ENCODE assay signal across 10 mouse cellular contexts in genomic region chr11:101200986-101201385, GRCm38 (mm10). TPM values are rescaled to one million over a fixed set of nuclear protein-coding genes. Genes with fewer than 3 reads are reported as not detected.
DNase-seq lines count a peak whose midpoint lies in the region; ATAC-seq and TF ChIP-seq lines count a peak whose summit lies in the region.
"Had no signal": no experiment of that assay in that cellular context is flagged by ENCODE, and none has a peak within 500 bp of the region (broad histone marks: within the 10 kb centered on the region; RNA-seq: fewer than 3 reads in every experiment).

No protein-coding gene starts in this region.

- TF ChIP-seq CTCF in testis, adult 2 months (IDR thresholded peaks at IDR 0.05; ENCODE audit: control insufficient read depth, insufficient read depth, insufficient replicate concordance, low read depth, low read length), result peak; percentile 46; the same call in 1 of the 2 replicates
- TF ChIP-seq CTCF in embryonic fibroblast, embryonic 13.5 days (IDR thresholded peaks at IDR 0.05; ENCODE audit: borderline replicate concordance, insufficient read depth, low read length), result peak; percentile 86

- no peak for TF ChIP-seq POLR2A in testis, adult 2 months (IDR thresholded peaks at IDR 0.05; ENCODE audit: control insufficient read depth, low read depth, low read length)
- TF ChIP-seq POLR2A in embryonic fibroblast, embryonic 13.5 days (IDR thresholded peaks at IDR 0.05; ENCODE audit: low read depth, low read length), result no peak

- no peak overlapping the region for H3K4me3 ChIP-seq in testis, adult 2 months (ENCODE audit: control insufficient read depth, low read depth, low read length)
- no peak overlapping the region for H3K4me3 ChIP-seq in embryonic fibroblast, embryonic 13.5 days (ENCODE audit: insufficient read depth, low read length)
- H3K4me3 ChIP-seq in lung, embryonic 16.5 days (ENCODE audit: low read length), result no peak overlapping the region
- H3K4me3 ChIP-seq: heart, embryonic 15.5 days had no signal

- H3K36me3 ChIP-seq in testis, adult 2 months (ENCODE audit: control insufficient read depth, insufficient read depth, low read length), result 0 out of 2 replicates have a peak, but pooled peaks cover 2% of the 10 kb centered on the region
- peaks cover 42% of the 10 kb centered on the region for H3K36me3 ChIP-seq in lung, embryonic 16.5 days (ENCODE audit: control insufficient read depth, insufficient read depth, low read length)

- ATAC-seq in lung, embryonic 16.5 days (ENCODE audit: low read depth), result peak; percentile 41; the same call in 1 of the 2 replicates

- 16% methylated on average over 7 of the region's 7 CpGs for WGBS in lung, embryonic 16.5 days

- H3K4me2 ChIP-seq in lung, embryonic 16.5 days (ENCODE audit: low read depth, low read length), result no peak overlapping the region
- H3K4me2 ChIP-seq: heart, embryonic 15.5 days had no signal

- no peak overlapping the region for H3K9ac ChIP-seq in lung, embryonic 16.5 days (ENCODE audit: low read length)
- H3K9ac ChIP-seq: heart, embryonic 15.5 days had no signal

- H3K4me1 ChIP-seq in testis, adult 2 months (ENCODE audit: control insufficient read depth, insufficient read depth, low read length), result no peaks in the 10 kb centered on the region
- H3K4me1 ChIP-seq in embryonic fibroblast, embryonic 13.5 days (ENCODE audit: control insufficient read depth, insufficient read depth, low read length), result no peaks in the 10 kb centered on the region
- H3K4me1 ChIP-seq in lung, embryonic 16.5 days (replicated peaks; ENCODE audit: control insufficient read depth, insufficient read depth, low read length), result no peaks in the 10 kb centered on the region
- H3K4me1 ChIP-seq: heart, embryonic 15.5 days had no signal

- no peaks in the 10 kb centered on the region for H3K27me3 ChIP-seq in testis, adult 2 months (ENCODE audit: control insufficient read depth, insufficient read depth, low read length)
- no peaks in the 10 kb centered on the region for H3K27me3 ChIP-seq in lung, embryonic 16.5 days (ENCODE audit: control insufficient read depth, insufficient read depth, low read depth, low read length)
- H3K27me3 ChIP-seq: heart, embryonic 15.5 days had no signal

- intact Hi-C loops in left cerebral cortex, postnatal 36 days (cut with DNase I), result no loop called here

- no peaks in the 10 kb centered on the region for H3K9me3 ChIP-seq in lung, embryonic 16.5 days (ENCODE audit: control insufficient read depth, low read length)
- H3K9me3 ChIP-seq: heart, embryonic 15.5 days had no signal

- DNase-seq in adrenal gland, postnatal 14 days, result peak; percentile 66
- DNase-seq in adrenal gland, postnatal 10 days, result no peak
- no peak for DNase-seq in testis, postnatal 14 days (ENCODE audit: low spot score)
- peak; percentile 92 for DNase-seq in thymus, postnatal 0 days (ENCODE audit: low spot score)
- no peak for DNase-seq in left cerebral cortex, postnatal 36 days (ENCODE audit: low spot score in 2 of 2)

- H3K27ac ChIP-seq in testis, adult 2 months (ENCODE audit: control insufficient read depth, insufficient read depth, low read depth, low read length), result no peak overlapping the region
- H3K27ac ChIP-seq in embryonic fibroblast, embryonic 13.5 days (ENCODE audit: insufficient read depth, low read length), result no peak overlapping the region
- no peak overlapping the region for H3K27ac ChIP-seq in lung, embryonic 16.5 days (ENCODE audit: low read length)
- H3K27ac ChIP-seq: heart, embryonic 15.5 days; macrophage had no signal

RNA-seq across cellular contexts. Expression of gene Ezh1, which starts 25.3 kb away (rescaled TPM):
- total RNA-seq in adrenal gland, postnatal 14 days (2021), result 28.8 and 37.7 TPM in 2 replicates
- 10 to 100 TPM; 27.9 to 37.9 TPM for total RNA-seq in adrenal gland, postnatal 10 days (2021)
- polyA plus RNA-seq in testis, adult 2 months (2012; rRNA removed), result 14.3 and 14.5 TPM in 2 replicates
- polyA plus RNA-seq in embryonic fibroblast, embryonic 13.5 days (2011; ENCODE audit: insufficient read length, low read depth, missing spikeins), result 13.9 and 14.4 TPM in 2 replicates
- polyA plus RNA-seq in lung, embryonic 16.5 days (2015; fragmentation: Nextera tagmentation; extraction: Ambion mirVana), result 19.4 and 20.8 TPM in 2 replicates
- polyA plus RNA-seq in thymus, postnatal 0 days (2015; fragmentation: Nextera tagmentation; extraction: Ambion mirVana), result 13.7 and 13.8 TPM in 2 replicates
- 10 to 100 TPM; 47.8 to 52.1 TPM for total RNA-seq in left cerebral cortex, postnatal 36 days (2021)

RNA-seq across cellular contexts. Expression of gene Ccr10, which starts 25.7 kb away (rescaled TPM):
- 1.4 and 1.5 TPM in 2 replicates for total RNA-seq in adrenal gland, postnatal 14 days (2021)
- total RNA-seq in adrenal gland, postnatal 10 days (2021), result under 1 TPM; 0.78 to 1.00 TPM
- polyA plus RNA-seq in testis, adult 2 months (2012; rRNA removed), result 0.05 TPM in 1 of 2 replicates, not detected in the other
- not detected in 2 replicates for polyA plus RNA-seq in embryonic fibroblast, embryonic 13.5 days (2011; ENCODE audit: insufficient read length, low read depth, missing spikeins)
- polyA plus RNA-seq in lung, embryonic 16.5 days (2015; fragmentation: Nextera tagmentation; extraction: Ambion mirVana), result 0.23 and 0.35 TPM in 2 replicates
- polyA plus RNA-seq in thymus, postnatal 0 days (2015; fragmentation: Nextera tagmentation; extraction: Ambion mirVana), result 1.7 and 1.8 TPM in 2 replicates
- total RNA-seq in left cerebral cortex, postnatal 36 days (2021), result under 1 TPM in 1 of 2 experiments, not detected in 1; 0.37 TPM
- polyA plus RNA-seq: macrophage had no signal

RNA-seq across cellular contexts. Expression of gene Plekhh3, which starts 29.8 kb away (rescaled TPM):
- 30.5 and 32.7 TPM in 2 replicates for total RNA-seq in adrenal gland, postnatal 14 days (2021)
- total RNA-seq in adrenal gland, postnatal 10 days (2021), result 10 to 100 TPM; 26.2 to 40.8 TPM
- polyA plus RNA-seq in testis, adult 2 months (2012; rRNA removed), result 2.6 and 4.1 TPM in 2 replicates
- polyA plus RNA-seq in embryonic fibroblast, embryonic 13.5 days (2011; ENCODE audit: insufficient read length, low read depth, missing spikeins), result 7.1 and 11.5 TPM in 2 replicates
- 17.0 and 17.1 TPM in 2 replicates for polyA plus RNA-seq in lung, embryonic 16.5 days (2015; fragmentation: Nextera tagmentation; extraction: Ambion mirVana)
- 2.4 and 2.8 TPM in 2 replicates for polyA plus RNA-seq in thymus, postnatal 0 days (2015; fragmentation: Nextera tagmentation; extraction: Ambion mirVana)
- 10 to 100 TPM; 12.3 TPM for total RNA-seq in left cerebral cortex, postnatal 36 days (2021)

RNA-seq across cellular contexts. Expression of gene Cntnap1, which starts 30.7 kb away (rescaled TPM):
- total RNA-seq in adrenal gland, postnatal 14 days (2021), result 10.9 and 13.5 TPM in 2 replicates
- total RNA-seq in adrenal gland, postnatal 10 days (2021), result 10 to 100 TPM; 12.1 to 15.9 TPM
- polyA plus RNA-seq in testis, adult 2 months (2012; rRNA removed), result 0.40 and 0.44 TPM in 2 replicates
- 3.0 TPM in 2 replicates for polyA plus RNA-seq in embryonic fibroblast, embryonic 13.5 days (2011; ENCODE audit: insufficient read length, low read depth, missing spikeins)
- polyA plus RNA-seq in lung, embryonic 16.5 days (2015; fragmentation: Nextera tagmentation; extraction: Ambion mirVana), result 1.1 and 1.2 TPM in 2 replicates
- polyA plus RNA-seq in thymus, postnatal 0 days (2015; fragmentation: Nextera tagmentation; extraction: Ambion mirVana), result 0.32 and 0.53 TPM in 2 replicates
- 100 to 1,000 TPM; 167 to 172 TPM for total RNA-seq in left cerebral cortex, postnatal 36 days (2021)

RNA-seq across cellular contexts. Expression of gene Ramp2, which starts 44.8 kb away (rescaled TPM):
- total RNA-seq in adrenal gland, postnatal 14 days (2021), result 107 and 145 TPM in 2 replicates
- 100 to 1,000 TPM; 101 to 116 TPM for total RNA-seq in adrenal gland, postnatal 10 days (2021)
- 5.6 and 5.8 TPM in 2 replicates for polyA plus RNA-seq in testis, adult 2 months (2012; rRNA removed)
- 2.3 and 2.7 TPM in 2 replicates for polyA plus RNA-seq in embryonic fibroblast, embryonic 13.5 days (2011; ENCODE audit: insufficient read length, low read depth, missing spikeins)
- 312 and 337 TPM in 2 replicates for polyA plus RNA-seq in lung, embryonic 16.5 days (2015; fragmentation: Nextera tagmentation; extraction: Ambion mirVana)
- 29.6 and 30.8 TPM in 2 replicates for polyA plus RNA-seq in thymus, postnatal 0 days (2015; fragmentation: Nextera tagmentation; extraction: Ambion mirVana)
- total RNA-seq in left cerebral cortex, postnatal 36 days (2021), result 10 to 100 TPM; 33.2 to 39.4 TPM
- polyA plus RNA-seq: macrophage had no signal

Comparison
In these comparisons a context has a peak if more than half of its experiments do, and no peak if none do; other contexts are left out.
1. DNase-seq: peak in adrenal gland, postnatal 14 days (single experiment) and thymus, postnatal 0 days (single experiment); none in adrenal gland, postnatal 10 days (single experiment), testis, postnatal 14 days (single experiment) and left cerebral cortex, postnatal 36 days (0 of 2).